8 mouse cellular contexts compared by ENCODE assay signal in the genomic region with DNA sequence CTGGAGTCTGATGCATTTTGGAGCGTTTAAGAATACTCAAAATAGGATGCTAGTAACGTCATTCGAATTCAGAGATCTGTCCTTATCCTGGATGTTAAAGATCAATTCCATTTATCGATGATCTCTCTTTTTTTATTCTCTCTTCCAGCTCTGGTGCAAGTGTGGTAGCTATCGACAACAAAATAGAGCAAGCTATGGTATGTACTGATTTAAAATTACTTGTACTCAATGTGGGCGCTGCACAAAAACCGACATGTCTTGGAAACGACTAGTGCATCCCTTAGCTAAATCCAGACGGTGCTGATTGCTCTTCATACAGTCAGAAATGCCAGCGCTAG. TPM values are rescaled to one million over a fixed set of nuclear protein-coding genes. Genes with fewer than 3 reads are reported as not detected.
A peak's percentile ranks its signal among the peaks of the same experiment; 100 is the strongest.
DNase-seq lines count a peak whose midpoint lies in the region; ATAC-seq and TF ChIP-seq lines count a peak whose summit lies in the region.

No protein-coding gene starts in this region.

- peaks cover 6% of the 10 kb centered on the region for H3K4me1 ChIP-seq in cortical plate, adult 2 months (ENCODE audit: control insufficient read depth, insufficient read depth, low read length)
- H3K4me1 ChIP-seq in hindbrain, postnatal 0 days (ENCODE audit: insufficient read depth, low read length) = peaks cover 6% of the 10 kb centered on the region; the same call in 1 of the 2 replicates
- H3K4me1 ChIP-seq in midbrain, postnatal 0 days (ENCODE audit: insufficient read depth, low read length) = peaks cover 9% of the 10 kb centered on the region; the same call in 1 of the 2 replicates

- TF ChIP-seq CTCF in layer of hippocampus, adult 2 months (conservative IDR thresholded peaks at IDR 0.05) = no peak
- TF ChIP-seq CTCF in cortical plate, adult 2 months (IDR thresholded peaks at IDR 0.05; ENCODE audit: extremely low read depth, insufficient read depth, low read length) = no peak
- no peak for TF ChIP-seq CTCF in hindbrain, postnatal 0 days (IDR thresholded peaks at IDR 0.05; ENCODE audit: low read depth)
- TF ChIP-seq CTCF in midbrain, postnatal 0 days (IDR thresholded peaks at IDR 0.05) = no peak

- peak overlapping the region; percentile 64 for H3K4me2 ChIP-seq in hindbrain, postnatal 0 days (ENCODE audit: low read depth, low read length)
- H3K4me2 ChIP-seq in midbrain, postnatal 0 days (ENCODE audit: low read depth, low read length, poor library complexity, severe bottlenecking) = peak overlapping the region; percentile 95

- H3K9me3 ChIP-seq in hindbrain, postnatal 0 days (ENCODE audit: low read length) = no peaks in the 10 kb centered on the region
- no peaks in the 10 kb centered on the region for H3K9me3 ChIP-seq in midbrain, postnatal 0 days (ENCODE audit: low read length)

- peak overlapping the region; percentile 99 for H3K9ac ChIP-seq in hindbrain, postnatal 0 days (replicated peaks; ENCODE audit: low read length)
- H3K9ac ChIP-seq in midbrain, postnatal 0 days (replicated peaks; ENCODE audit: low read length, poor library complexity, severe bottlenecking) = peak overlapping the region; percentile 99

- no peaks in the 10 kb centered on the region for H3K27me3 ChIP-seq in hindbrain, postnatal 0 days (ENCODE audit: insufficient read depth, low read length)
- H3K27me3 ChIP-seq in midbrain, postnatal 0 days (ENCODE audit: insufficient read depth, low read length) = no peaks in the 10 kb centered on the region

- peaks cover 2% of the 10 kb centered on the region; the same call in 1 of the 2 replicates for H3K36me3 ChIP-seq in hindbrain, postnatal 0 days (ENCODE audit: insufficient read depth, low read length)
- H3K36me3 ChIP-seq in midbrain, postnatal 0 days (ENCODE audit: insufficient read depth, low read length) = peaks cover 13% of the 10 kb centered on the region

- H3K4me3 ChIP-seq in layer of hippocampus, adult 2 months = peak overlapping the region; percentile 89
- peak overlapping the region; percentile 86 for H3K4me3 ChIP-seq in cortical plate, adult 2 months (ENCODE audit: insufficient read depth, low read length)
- H3K4me3 ChIP-seq in hindbrain, postnatal 0 days (ENCODE audit: low read length) = peak overlapping the region; percentile 74
- peak overlapping the region; percentile 69 for H3K4me3 ChIP-seq in midbrain, postnatal 0 days (ENCODE audit: low read depth, low read length)

- WGBS in hindbrain, postnatal 0 days = 0% methylated on average over 10 of the region's 10 CpGs
- 1% methylated on average over 10 of the region's 10 CpGs for WGBS in midbrain, postnatal 0 days

- H3K27ac ChIP-seq in layer of hippocampus, adult 2 months = peak overlapping the region; percentile 99
- H3K27ac ChIP-seq in cortical plate, adult 2 months (ENCODE audit: insufficient read depth, low read length) = peak overlapping the region; percentile 99
- H3K27ac ChIP-seq in hindbrain, postnatal 0 days = peak overlapping the region; percentile 100
- peak overlapping the region; percentile 100 for H3K27ac ChIP-seq in midbrain, postnatal 0 days (ENCODE audit: low read depth, low read length)

- no peak for ATAC-seq in hindbrain, postnatal 0 days
- no peak for ATAC-seq in midbrain, postnatal 0 days (ENCODE audit: low FRiP score)
- no peak for ATAC-seq in inflammation-experienced regulatory T-cells, adult 6 months

- TF ChIP-seq POLR2A in cortical plate, adult 2 months (IDR thresholded peaks at IDR 0.05; ENCODE audit: extremely low read depth, insufficient read depth, low read length) = no peak

- no peak for DNase-seq in layer of hippocampus, adult 2 months (ENCODE audit: low spot score in 2 of 2)
- no peak for DNase-seq in layer of hippocampus, postnatal 14 days (ENCODE audit: low spot score in 2 of 2)
- DNase-seq in hindbrain, postnatal 0 days (ENCODE audit: low spot score) = no peak
- no peak for DNase-seq in midbrain, postnatal 0 days (ENCODE audit: low spot score)
- no peak for DNase-seq in adrenal gland, adult (ENCODE audit: inconsistent age in 2 of 2, low spot score in 1 of 2)
- no peak for DNase-seq in layer of hippocampus, adult 8-10 months (ENCODE audit: low spot score in 2 of 2)

RNA-seq across cellular contexts. Expression of a gene that starts 51.6 kb away (rescaled TPM):
- total RNA-seq in layer of hippocampus, adult 2 months (2021) = 100 to 1,000 TPM; 142 to 158 TPM
- total RNA-seq in layer of hippocampus, postnatal 14 days (2021) = 100 to 1,000 TPM; 138 to 146 TPM
- polyA plus RNA-seq in cortical plate, adult 2 months (2012; rRNA removed) = 262 and 271 TPM in 2 replicates
- 125 and 187 TPM in 2 replicates for total RNA-seq in hindbrain, postnatal 0 days (2014; rRNA removed)
- polyA plus RNA-seq in hindbrain, postnatal 0 days (2015; fragmentation: Nextera tagmentation; extraction: Ambion mirVana) = 243 and 245 TPM in 2 replicates
- 164 and 199 TPM in 2 replicates for total RNA-seq in midbrain, postnatal 0 days (2014; rRNA removed)
- 271 and 292 TPM in 2 replicates for polyA plus RNA-seq in midbrain, postnatal 0 days (2015; fragmentation: Nextera tagmentation; extraction: Ambion mirVana)
- total RNA-seq in layer of hippocampus, adult 8-10 months (2022) = 100 to 1,000 TPM; 112 to 138 (median 129) TPM
- 10 to 100 TPM in 1 of 3 experiments, 1 to 10 TPM in 2; 1.5 to 11.1 (median 2.5) TPM for polyA plus RNA-seq in inflammation-experienced regulatory T-cells, adult 6 months (2017; shearing (Covaris generic))
